Mouse (Mus musculus) thymus, postnatal 25 days (tissue): ENCODE measurements at regions not wholly inside any gene's neighbourhood (a gene's known extent, or its start where the extent isn't known, plus 50 kb on each side); places are given as distances from the start of the nearest gene placed in this dataset.

Source experiments
- DNase-seq: peaks from one replicate; pipeline ENCODE4 v3.0.0; 2022

DNA sequence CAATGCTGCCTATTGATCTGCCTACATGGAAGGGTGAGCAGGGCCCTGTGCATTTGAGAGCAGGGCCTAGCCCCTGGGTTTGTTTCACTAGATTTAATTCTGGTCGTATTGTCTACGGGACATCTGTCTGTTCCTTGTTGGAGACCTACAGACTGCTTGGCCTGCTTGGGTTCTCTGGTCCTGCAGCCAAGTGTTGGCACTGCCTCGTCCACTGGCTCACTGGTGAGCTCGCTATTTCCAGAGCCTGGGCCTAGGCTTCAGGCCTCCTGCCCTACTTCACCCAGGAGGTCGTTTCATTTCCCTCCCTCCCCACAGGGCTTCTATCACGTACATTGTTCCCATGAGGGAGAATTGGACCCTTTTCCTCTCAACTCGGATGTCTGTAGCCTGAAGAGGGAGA is 62.2 kb upstream of the Blcap start:
- no peak for DNase-seq

DNA sequence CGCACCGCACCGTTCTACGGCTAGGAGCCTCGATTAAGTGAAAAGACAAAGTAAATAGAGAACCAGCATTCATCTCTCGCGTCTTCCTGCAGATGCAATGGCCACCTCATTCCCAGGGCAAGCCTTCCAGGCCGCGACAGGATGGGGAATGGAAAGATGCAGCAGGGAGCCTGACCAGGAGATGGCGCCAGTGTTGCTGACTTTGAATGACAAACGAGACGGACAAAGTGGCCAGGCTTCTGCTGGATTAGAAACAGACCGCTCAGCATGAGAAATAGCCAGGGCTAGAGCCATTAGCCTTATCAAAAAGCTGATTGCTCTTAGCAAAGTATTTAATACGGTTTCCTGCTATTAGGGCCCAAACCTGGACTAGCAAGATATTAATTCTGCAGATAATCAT is 64.6 kb upstream of the Blcap start:
- peak; percentile 44 for DNase-seq

DNA sequence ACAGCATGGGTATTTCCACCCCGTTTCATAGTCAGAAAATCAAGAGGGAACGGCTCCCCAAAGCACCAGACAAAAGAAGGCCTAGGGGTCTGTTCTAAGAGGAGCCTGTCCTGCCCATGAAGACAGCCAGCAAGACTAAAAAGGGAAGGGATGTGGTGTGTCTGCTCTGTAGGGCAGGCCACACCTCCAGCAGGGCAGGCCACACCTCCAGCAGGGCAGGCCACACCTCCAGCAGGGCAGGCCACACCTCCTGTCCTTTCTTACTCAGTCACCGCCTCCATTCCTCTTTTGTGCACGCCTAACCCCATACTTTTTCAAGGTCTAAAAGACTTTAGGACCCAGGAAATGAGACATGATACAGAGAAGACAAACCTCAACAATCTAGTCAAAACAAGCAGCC is 69.8 kb upstream of the Blcap start:
- peak; percentile 30 for DNase-seq

DNA sequence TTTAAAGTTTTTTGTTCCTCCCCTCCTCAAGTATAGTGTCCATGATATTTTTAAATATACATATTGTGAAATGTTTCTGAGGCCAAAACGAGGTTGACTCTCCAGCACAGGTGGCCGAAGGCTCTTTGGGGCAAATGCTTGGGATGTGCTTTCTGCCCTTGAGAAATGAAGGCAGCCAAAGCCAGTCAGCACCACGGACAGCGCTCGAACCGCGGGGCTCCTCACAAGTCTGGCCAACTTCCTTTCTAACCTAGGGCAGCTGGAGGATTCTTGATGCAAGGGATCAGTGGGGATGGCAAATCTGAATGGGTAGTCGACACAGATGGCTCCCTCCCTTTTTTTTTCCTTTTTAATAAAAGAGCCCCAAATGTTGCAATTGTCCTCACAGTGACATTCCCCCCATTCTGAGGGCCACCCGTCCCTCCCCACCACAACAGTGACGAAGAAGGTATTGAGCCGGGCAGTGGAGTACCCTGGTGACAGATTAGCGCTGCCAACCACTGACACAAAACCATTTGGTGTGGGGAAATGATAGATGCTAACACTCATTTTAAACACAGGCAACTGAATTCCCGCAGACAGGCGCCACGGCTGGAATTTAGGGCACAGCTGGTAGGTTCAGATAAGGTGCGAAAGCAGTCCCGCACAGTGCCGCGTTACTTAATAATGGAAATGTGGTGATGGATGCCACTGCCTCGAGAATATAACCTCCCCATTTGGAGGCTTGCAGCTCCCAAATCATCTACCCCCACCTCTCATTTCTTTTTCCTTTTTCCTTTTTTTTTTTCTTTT is 73.4 kb upstream of the Ctnnbl1 start:
- DNase-seq = peak; percentile 39

DNA sequence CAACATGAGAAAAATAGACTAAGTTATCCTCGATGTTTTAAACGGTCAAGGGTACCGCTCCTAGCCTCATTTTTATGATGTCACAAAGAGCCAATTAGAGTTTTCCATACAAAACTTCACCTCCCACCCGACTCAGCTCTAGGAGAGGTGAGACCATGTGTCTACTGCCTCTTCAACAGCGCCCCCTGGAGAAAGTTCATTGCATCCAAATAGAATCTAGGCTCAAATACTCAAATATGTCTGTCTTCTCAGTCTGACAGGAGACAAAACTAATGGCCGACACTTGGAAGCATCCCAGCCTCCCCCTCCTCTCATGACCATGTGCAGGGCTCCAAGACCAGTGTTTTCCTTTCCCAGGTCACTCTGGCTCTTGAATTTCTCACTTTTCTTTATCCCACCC is 72.7 kb upstream of the Ctnnbl1 start:
- DNase-seq = no peak

DNA sequence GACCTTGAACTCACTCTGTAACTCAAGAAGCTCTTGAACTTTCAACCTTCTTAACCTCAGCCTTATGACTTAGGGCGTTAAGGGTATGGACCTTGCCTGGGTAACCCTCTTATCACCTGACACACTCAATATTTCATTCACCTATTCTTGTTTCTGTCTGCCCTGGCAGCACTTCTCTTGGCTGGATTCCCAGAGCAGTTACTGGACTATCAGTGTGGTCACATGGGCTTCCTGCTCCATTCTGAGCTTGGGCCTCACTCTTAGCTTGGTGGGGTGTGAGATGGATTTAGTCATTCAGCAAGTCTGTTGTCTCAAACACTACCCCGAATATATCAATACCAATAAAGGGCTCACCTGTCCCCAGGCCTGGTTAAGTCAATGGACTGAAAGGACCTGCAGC is 67.0 kb upstream of the Ctnnbl1 start:
- no peak for DNase-seq

DNA sequence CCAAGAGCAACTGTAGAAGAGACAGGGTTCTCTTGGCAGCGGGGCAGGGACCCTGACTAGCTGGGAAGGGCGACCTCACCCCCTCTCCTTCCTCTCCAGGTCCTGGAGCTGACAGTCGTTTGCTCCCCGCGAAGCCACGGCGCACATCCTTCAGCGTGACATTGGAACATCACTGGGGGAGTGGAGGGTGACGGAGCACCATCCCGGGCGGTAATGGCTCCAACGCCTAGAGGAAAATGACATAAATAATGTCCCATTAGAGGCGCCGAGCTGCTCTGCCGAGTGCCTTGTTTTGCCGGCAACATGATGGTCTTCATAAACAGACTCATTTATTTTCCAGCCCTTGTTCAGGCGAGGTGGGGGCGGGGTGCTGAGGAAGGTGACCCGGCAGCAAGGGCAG is 62.3 kb upstream of the Ctnnbl1 start:
- no peak for DNase-seq

DNA sequence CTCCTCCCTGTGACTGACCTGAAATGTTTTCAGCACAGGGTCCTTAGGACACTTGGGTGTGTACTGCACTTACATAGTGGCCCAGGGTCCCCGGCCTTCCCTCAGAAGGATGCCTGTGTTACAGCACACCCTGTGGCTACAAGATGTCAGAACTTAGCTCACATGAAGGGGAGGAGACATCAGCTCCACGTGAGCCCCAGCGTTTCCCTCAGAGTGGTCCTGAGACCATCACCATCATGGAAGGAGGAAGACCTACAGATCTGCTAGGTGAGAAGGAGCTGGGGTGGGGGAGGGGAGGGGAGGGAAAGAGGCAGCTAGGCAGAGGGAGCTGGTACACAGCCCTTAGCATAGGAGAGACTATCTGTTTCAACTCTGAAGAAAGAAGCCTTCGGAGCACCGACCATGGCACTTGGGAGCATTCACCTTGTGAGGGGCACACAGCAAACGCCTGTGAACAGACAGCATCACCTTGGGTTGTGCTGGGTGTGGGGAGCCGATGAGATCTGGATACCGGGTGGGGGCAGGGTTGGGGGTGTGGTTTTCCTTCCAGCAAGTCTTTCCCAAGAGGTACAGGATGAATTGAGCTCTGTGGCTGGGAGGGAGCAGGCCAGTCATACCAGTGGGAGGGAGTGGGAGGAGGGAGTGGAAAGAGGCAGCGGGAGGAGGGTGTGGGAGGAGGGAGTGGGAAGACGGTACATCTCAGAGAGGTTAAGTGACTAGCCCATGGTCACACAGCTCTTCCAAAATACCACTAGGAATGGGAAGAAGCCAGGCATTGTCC is 60.6 kb upstream of the Ctnnbl1 start:
- DNase-seq = no peak

DNA sequence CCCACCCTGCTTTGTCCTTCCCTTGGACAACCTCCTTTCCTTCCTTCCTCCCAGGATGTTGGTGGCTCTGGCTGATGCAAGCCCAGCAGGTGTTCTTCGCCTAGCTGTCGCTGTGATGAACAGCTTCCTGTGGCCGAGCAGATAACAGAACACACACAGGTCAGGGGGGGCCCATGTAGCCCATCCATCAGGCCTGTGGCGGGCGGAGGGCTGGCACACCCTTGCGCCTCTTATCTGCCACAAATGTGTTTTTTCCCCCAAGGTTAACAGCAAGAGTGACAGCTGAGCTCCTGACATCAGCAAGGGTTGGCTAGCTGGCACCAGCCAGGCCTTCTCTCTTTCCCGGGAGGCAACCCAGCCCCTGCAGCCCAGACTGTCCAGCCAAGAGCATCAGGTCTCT is 59.9 kb upstream of the Ctnnbl1 start:
- DNase-seq = no peak

DNA sequence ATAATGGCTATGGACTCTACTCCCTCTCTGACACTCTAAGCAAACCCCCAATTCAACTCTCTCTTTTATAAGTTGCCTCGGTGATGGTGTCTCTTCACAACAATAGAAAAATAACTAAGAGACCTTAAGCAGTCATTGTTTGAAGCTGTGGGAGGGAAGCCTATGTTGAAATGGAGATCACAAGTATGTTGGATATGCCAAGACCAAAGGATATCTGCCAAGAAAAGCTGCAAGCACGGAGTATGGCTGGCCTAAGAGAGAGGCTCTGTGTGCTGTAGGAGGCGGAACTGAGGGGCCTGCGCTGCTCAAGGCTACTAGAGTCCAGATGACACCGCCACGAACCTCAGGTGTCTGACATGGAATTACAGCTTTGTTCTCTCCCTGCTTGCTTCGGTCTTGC is 55.3 kb upstream of the Ctnnbl1 start:
- DNase-seq = no peak
